Mouse (Mus musculus): ENCODE results near the gene Man2a1.

GRCm38 (mm10) chr17:64789175-64789574 lies 188.6 kb downstream of the Man2a1 start:
- TF ChIP-seq CTCF (IDR thresholded peaks at IDR 0.05; ENCODE audit: borderline replicate concordance, control insufficient read depth, extremely low read depth, insufficient read depth, low read length, poor library complexity) (no peak), POLR2A (IDR thresholded peaks at IDR 0.05; ENCODE audit: control insufficient read depth, extremely low read depth, insufficient read depth, low read length, poor library complexity) (no peak)
